Mouse (Mus musculus): ENCODE results near the gene Bri3.
"Not testable (repeated sequence)": the region's sequence is repeated elsewhere in the genome, so short reads cannot be mapped to it uniquely, and the experiment has no call there.

Bri3 gene

DNA sequence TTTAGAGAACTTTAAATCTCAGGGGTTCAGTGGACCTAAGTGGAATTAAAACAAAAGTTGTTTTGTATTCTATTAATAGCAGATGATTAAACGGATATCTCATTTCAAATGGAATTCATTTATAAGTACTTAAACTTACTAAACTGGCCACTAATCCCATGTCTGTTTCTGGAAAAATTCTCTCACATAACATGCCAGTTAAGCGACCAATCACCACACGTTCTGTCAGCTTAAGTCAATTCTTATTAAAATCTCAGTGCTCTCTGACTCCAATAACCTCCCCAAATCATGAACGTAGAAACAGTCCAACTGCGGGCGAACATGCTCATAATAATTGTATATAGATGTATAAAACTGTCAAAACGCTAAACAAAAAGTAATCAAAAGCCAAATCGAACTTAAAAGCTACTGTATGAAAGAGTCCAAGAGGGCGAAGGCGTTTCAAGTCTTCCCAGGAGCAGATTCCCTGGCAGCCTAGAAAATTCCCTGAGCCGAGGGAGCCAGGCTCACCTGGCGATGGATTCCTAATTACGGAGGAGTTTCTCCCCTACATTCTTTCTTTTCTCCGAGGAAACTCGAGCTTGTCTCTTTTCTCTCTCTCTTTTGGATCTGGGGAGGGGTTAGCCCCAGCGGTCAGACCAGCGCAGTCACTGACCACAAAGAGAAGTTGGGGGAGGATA is 112.7 kb downstream of the Bri3 start:
- DNase-seq (ENCODE audit: extremely low read depth, low read depth, low spot score) = no peak

DNA sequence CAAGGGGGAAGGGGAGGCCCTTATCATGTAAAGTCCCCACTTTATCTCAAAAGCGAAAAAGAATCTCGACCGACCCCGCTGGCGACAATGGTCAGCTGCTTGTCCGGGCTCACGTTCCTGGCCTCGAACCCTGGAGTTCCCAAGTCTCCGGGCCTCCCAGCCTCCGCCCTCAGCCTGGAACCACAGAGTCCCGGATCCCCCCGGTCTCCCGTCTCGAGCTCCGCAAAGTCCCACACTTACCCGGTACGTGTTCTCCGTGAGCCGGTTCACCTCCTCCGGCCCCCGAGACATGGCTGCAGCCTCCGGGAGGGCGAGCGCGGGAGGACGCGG is 113.3 kb downstream of the Bri3 start:
- DNase-seq (ENCODE audit: extremely low read depth, low read depth, low spot score) = no peak

DNA sequence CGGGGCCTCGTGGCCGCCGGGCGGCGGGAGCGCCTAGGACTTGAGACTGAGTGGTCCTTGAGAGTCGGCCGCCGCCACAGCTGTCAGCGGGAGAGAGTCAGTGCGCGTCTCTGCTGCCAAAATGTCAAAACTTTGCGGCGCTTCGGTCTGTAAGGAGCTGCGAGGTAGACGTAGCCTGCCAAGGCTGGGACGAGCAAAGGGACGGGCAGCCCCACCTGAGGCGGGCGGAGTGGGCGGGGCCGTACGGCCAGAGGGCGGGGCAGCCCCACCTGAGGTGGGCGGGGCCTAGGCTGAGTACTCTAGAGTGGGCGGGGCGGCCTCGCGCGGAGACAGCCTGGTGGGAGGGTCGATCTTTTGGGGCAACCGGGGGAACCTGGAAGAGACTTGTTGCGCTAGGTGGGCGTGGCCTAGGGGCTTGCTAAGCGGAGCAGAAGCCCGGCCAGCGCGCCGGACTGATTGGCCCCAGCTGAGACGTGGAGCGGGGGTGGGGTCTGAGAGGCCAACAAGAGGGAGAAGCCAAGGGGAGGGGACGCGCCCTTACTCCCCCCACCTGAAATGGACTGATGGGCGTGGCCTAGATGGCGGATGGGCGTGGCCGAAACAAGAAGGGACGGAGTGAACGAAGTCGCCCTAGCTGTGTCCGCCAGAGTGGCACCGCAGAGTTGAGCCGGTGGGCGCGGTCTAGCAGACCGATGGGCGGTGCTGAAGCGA is 113.8 kb downstream of the Bri3 start, which contains the start of gene Baiap2l1:
TSS of gene Baiap2l1 (minus strand) at position 232 of the 711 bp plus-strand sequence.
- peak; percentile 83 for DNase-seq (ENCODE audit: extremely low read depth, low read depth, low spot score)

DNA sequence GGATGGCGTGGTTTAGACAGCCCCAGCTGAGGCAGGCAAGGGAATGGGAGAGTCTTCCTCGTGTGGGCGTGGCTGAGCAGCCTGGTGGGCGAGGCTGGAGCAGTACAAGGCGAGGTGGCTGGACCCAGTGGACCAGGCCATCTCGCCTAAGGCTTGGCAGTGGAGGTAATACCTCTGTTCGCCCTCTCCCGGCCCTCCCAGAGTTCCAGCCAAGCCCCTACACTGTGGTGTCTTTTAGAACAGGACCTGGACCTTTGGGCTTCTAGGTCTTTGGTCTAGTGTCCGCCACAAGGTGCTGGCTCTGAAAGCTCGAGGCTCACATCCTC is 114.3 kb downstream of the Bri3 start:
- no peak for DNase-seq (ENCODE audit: extremely low read depth, low read depth, low spot score)

DNA sequence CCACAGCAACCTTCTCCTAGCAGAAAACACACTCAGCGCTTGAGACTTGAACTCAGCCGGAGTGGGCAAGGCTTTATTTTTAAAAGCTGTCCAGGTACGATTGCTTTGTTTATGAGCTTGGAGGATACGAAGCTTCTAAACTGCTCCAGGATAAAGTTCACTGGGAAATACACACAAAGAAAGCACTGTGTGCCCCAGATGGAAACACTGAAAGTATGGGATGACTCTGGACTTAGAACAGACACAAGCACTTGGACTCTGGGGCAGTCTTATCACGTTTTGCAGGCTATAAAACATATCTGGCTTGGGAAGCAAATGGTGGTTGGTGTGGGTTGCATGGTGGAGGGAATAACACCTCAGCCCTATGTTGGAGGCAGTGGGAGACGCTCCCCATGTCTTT is 115.6 kb downstream of the Bri3 start:
- no peak for DNase-seq (ENCODE audit: extremely low read depth, low read depth, low spot score)

DNA sequence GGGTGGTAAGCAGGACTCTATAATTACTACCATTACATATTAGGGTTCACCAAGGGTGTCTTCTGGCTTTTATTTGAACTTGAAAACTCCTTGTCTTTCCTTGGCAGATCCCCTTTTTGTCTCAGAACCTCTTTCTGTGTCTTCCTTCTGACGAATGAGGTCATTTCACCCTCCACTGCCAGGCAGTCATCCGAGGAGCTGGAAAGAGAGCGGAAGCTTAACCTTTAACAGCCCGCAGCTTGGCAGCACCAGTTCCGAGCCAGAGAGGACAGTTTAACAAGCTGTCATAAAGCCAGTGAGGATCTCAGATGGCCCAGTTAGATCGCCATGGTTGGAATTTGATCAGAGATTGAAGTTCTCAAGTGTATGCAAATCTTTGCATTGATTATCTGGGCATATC is 116.1 kb downstream of the Bri3 start:
- DNase-seq (ENCODE audit: extremely low read depth, low read depth, low spot score) = no peak

DNA sequence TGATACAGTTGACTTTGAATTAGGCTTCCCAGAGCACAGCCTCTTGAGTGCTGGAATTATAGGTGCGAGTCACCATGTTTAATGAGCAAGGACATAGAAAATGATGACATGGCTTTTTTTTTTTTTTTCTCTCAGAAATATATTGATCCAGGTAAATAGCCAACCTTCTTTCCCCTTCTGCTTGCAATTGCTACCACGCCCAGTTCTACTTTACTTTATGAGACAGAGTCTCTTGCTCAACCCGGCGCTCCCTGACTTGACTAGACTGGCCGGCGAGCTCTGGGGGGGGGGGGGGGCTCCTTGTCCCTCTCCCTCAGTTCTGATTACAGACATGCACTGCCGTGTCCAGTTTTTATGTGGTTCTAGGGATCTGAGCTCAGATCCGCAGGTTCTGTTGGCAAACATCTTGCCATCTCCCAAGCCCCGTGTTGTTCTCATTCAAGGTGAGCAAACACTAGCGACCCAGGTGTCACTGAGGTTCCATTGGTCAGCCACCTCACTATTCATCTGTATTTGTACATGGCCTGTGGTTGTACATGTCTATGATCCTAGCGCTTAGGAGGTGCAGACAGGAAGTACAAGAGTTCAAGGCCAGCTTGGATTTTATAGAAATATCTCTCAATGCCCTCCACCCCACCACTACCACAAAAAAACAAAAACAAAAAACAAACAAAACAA is 120.6 kb downstream of the Bri3 start:
- DNase-seq (ENCODE audit: extremely low read depth, low read depth, low spot score) = no peak

DNA sequence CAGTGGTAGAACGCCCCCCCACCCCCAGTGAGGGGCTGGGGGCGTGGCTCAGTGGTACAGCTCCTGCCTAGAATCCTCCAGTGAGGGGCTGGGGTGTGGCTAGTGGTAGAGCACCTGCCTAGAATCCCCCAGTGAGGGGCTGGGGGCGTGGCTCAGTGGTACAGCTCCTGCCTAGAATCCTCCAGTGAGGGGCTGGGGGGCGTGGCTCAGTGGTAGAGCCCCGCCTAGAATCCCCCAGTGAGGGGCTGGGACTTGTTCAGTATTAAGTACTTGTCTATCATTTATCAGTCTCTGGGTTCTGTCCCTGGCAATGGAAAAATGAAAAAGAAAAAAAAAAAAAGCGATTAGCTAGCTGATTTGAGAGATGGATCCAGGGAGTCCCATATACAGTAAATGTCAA is 122.3 kb downstream of the Bri3 start:
- not testable (repeated sequence) for DNase-seq (ENCODE audit: extremely low read depth, low read depth, low spot score)

DNA sequence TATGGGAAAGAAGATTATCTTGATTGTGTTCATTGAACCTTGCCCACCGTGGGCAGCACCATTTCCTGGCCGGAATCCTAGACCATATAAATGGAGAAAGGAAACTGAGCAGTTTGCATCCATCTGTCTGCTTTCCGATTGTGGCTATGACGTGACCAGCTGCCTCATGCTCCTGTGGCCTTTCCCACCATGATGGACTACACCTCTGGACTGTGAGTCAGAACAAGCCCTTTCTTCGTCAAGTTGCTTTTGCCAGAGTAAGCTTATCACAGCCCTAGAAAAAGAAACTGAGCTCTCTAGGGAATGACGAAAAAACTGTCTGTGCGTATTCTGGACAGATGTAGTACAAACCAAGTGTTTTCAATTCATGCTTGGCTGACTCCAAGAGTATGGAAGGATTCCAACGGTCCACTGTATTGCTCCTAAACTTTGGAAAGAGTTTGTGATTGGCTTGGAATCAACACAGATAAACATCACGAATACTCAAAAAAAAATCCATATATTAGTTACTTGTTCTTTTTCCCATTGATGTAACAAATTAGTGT is 124.5 kb downstream of the Bri3 start:
- DNase-seq (ENCODE audit: extremely low read depth, low read depth, low spot score) = no peak

DNA sequence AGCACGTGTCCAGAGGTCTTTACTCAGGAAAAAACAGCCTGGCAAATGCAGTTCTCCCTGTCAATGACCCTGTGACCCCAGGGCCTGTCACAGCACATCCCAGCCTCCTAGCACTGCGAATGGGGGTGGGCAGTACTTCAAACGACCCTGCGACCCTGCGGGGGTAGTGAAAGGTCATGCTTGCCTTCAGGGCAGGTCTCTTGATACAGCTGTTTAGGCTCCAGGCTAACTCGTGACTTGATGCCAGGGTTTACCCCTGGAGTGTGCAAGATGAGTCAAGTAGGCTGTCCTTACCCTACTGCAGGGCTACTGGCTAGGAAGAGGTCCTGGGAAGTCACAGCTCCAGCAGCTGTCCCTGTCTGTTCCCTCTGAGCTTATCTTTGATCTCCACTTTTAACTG is 126.7 kb downstream of the Bri3 start:
- no peak for DNase-seq (ENCODE audit: extremely low read depth, low read depth, low spot score)

DNA sequence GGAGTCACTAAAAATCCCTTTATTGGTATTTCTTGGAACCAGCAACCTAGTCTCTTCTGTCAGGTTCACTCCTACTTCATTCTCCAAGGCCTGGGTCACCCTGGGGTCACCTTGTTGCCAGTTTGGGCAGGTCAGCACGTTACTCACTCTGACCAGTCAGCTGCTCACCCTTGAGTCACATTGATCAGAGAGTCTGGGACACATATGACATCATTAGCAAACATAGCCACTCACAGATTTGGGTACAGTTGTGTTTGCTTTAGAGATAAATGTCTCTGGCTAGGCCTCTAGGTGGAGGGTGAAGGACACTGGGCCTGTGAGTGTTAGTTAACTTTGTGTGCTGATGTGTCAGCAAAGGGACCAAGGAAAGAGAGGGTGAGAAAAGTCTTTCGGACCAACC is 127.9 kb downstream of the Bri3 start:
- no peak for DNase-seq (ENCODE audit: extremely low read depth, low read depth, low spot score)

DNA sequence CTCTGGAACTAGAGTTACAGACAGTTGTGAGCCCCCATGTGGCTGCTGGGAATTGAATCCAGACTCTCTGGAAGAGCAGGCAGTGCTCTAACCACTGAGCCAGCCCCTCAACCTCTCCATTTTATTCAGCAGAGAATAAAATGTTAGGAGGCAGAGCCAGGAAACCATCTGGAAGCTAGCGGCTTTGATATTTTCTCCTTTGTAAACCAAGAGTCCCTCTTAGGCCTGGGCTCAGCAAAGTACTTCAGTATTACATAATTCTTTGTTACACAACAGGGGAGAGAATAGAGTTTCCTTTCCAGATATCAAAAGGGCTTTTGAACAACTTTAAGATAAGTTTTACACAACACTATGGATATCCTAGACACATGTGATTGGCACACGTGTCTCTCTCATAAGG is 128.6 kb downstream of the Bri3 start:
- no peak for DNase-seq (ENCODE audit: extremely low read depth, low read depth, low spot score)

DNA sequence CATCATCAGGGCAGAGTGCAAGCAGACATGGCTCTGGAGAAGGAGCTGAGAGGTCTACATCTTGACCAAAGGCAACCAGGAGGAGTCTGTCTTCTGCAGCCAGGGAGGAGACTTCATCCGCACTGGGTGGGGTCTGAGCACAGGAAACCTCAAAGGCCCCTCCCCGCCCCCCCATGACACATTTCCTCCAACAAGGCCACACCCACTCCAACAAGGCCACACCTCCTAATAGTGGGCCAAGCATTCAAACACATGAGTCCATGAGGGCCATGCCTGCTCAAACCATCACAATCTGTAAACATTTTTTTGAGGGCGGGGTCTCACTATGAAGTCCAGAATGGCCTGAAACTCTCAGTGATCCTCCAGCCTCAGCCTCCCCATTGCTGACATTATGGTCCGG is 135.2 kb downstream of the Bri3 start:
- no peak for DNase-seq (ENCODE audit: extremely low read depth, low read depth, low spot score)

DNA sequence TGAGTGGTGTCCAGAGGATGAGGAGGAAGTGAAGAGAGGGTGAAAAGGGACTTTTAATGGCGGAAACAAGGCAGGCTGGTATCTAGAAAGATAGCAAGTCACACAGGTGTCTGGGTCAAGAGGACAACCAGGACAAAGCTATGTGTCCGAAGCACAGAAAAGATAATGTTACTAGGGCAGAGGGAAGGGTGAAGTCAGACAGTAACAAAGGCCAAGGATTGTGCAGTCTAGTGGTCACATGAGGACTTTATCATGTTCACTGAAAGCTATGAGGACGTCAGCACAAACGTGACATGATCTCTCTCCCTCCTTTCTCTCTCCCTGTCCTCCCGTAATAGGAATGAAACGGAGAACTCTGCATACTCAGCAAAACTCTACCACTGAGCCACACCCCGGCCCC is 136.5 kb downstream of the Bri3 start:
- no peak for DNase-seq (ENCODE audit: extremely low read depth, low read depth, low spot score)

DNA sequence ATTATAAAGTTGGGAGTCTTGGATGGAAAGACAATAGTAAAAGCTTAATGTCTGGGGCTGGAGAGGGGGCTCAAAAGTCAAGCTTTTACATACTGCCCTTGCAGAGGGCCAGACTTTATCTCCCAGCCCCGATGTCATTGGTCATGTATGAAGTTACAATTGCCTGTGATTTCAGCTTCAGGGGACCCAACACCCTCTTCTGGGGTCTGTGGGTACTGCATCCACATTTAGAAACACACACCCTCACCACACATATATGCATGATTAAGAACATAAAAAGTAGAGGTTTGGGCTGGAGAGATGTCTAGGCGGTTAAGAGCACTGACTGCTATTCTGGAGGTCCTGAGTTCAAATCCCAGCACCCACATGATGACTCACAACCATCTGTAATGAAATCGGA is 137.5 kb downstream of the Bri3 start:
- no peak for DNase-seq (ENCODE audit: extremely low read depth, low read depth, low spot score)

DNA sequence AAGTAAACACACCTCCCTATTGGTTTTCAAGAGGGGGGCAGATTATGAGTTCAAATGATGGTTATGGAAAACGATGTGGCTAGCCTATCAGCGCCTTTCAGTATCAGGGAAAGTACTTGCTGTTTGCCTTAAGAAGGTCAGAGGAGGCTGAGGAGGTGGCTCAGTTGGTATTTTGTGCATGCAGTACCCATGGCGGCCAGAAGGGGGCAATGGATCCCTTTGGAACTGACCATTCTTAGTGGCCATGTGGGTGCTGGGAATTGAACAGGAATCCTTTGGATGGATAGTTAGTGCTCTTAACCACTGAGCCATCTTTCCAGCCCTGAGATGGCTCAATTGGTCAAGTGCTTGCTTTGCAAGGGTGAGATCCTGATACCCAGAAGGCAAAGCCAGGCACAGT is 139.7 kb downstream of the Bri3 start:
- no peak for DNase-seq (ENCODE audit: extremely low read depth, low read depth, low spot score)

DNA sequence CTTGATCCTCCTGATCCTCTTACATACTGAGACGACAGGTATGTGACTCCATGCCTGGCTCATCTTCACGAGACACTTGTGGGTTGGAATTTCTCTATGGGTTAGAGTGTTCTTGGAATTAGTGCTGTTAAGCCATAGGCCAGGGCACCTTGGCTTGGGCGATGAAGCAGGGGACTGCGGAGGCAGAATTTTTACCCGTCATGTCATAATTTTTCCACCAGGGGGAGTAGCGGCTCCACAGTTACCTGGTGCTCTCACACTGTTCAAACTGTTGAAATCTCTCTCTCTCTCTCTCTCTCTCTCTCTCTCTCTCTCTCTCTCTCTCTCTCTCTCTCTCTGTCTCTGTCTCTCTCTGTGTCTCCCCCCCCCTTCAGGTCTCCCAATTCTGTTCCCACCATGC is 143.6 kb downstream of the Bri3 start:
- DNase-seq (ENCODE audit: extremely low read depth, low read depth, low spot score) = no peak

DNA sequence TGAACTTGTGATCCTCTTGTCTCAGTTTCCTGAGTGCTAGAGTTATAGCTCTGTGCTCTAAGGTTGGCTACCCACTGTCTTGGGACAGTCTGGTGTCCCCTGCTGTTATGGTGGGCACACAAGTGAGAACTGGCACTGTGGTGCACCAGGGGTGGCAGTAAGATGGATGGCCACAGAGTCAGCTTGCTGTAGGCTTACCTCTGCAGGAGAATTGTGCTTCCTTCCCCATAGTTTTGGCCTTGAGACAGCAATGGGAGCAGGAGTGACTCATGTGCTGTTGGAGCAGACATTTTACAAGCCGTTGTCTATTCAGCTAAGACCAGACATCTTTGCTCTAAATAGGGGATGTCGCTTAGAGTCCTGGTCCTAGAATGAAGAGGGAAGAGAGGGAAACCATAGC is 149.9 kb downstream of the Bri3 start:
- DNase-seq (ENCODE audit: extremely low read depth, low read depth, low spot score) = no peak

DNA sequence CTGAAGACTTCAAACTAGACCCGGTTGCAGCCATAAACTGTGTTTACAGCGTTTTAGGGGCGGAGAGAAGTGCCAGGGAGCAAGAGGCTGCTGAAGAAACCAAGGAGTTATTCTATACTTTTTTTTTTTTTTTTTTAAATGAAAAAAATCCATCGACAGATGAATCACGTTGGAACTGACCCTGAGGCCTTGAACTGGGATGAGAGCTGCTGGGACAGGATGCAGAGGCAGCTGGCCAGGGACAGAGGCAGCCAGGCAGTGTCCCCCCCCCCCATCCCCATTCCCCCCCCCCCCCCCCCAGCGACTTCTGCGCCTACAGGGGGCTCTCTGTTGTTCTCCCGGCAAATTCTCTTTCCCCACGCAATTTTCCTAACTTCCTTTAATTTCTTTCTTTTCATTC is 153.3 kb downstream of the Bri3 start:
- DNase-seq (ENCODE audit: extremely low read depth, low read depth, low spot score) = no peak

DNA sequence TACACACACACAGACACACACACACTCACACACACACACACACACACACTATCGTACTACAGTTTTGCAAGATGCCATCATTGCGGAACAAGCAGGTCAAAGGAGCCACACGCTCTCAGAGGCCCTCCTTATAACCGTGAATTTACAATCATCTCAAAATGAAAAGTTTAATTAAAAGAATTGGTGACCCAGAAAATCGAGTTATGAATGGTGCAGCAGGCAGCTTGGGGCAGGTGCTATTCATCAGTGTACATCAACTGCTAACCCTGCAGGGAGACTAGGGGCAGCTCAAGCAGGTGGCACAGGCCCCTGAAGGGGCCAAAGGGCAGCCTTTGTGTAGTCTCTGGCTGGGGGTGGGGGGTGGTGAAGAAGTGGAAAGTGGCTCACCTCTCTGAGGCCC is 156.6 kb downstream of the Bri3 start:
- no peak for DNase-seq (ENCODE audit: extremely low read depth, low read depth, low spot score)

DNA sequence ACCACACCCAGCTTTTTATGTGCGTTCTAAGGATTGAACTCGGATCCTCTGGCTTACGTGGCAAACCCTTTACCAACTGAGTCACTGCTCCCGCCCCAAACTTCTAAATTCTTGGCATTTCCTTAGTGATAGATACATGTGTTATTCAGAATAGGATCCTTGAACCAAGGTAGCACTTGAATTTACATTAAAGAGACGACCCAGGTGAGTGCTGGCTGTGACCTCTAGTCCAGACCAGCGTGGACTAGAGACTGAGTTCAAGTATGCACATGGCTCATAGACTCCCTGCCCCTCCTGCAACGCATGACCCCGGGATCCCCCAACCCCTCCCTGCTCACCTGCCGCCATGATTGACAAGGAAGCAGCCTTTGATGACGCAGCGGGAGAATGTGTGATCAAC is 162.0 kb downstream of the Bri3 start:
- no peak for DNase-seq (ENCODE audit: extremely low read depth, low read depth, low spot score)

DNA sequence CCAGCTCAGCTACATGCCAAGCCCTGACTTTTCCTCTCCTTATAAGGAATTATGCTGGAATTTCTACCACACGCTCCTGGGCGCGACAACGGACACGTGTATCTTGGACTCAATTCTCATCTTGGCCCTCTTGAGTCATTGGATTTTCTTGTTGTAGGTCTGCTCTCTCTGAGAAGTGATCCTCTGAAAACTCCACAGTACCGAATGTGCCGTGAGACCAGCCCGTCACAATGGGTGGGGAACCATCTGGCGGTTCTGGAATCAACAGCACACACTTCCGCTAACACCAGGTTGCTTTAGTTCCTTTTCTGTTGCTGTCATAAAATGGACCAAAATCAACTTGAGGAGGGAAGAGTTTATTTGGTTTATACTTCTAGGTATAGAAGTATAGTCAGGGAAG is 166.4 kb downstream of the Bri3 start:
- DNase-seq (ENCODE audit: extremely low read depth, low read depth, low spot score) = no peak

Data from fat pad, adult 2 months (tissue).